Mouse (Mus musculus) embryo, embryonic 10 days (tissue): ENCODE data around the gene Runx1.
A peak's percentile ranks its signal among the peaks of the same experiment; 100 is the strongest.

Experiments
- DNase-seq: peaks from one replicate; pipeline ENCODE4 v3.0.0-alpha.2; 2015; ENCODE audit warnings: low spot score

Runx1 gene

GRCm38 (mm10) chr16:92794197-92794596 is 31.8 kb downstream of the Runx1 start:
- peak; percentile 18 for DNase-seq

- DNase-seq: no peak
These were observed 32.2 kb downstream of the Runx1 start for GRCm38 (mm10) chr16:92793741-92794140.

- no peak for DNase-seq
These were observed 33.0 kb downstream of the Runx1 start for GRCm38 (mm10) chr16:92792905-92793304.

DNA sequence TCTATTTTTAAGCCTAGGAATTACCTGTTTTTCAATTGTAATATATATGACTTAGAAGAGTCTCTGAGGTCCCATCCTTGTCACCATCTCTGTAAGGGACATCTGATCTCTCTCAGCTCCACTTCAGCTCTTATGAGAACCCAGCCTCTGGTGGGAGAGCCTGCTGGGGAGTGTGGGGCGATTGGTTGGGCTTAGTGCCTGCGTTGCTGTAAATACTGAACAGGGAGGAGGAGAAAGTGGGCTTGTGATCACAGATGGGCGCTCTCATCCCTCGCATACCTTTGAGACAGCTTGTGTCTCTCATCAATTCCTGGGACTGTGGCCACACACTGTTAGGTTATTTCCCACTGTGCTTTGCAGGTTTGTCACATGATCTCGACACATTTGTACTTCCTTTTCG is 35.3 kb downstream of the Runx1 start:
- no peak for DNase-seq

- no peak for DNase-seq
These were observed 36.1 kb downstream of the Runx1 start for GRCm38 (mm10) chr16:92789840-92790239.

GRCm38 (mm10) chr16:92788446-92788845 is 37.5 kb downstream of the Runx1 start:
- peak; percentile 13 for DNase-seq

GRCm38 (mm10) chr16:92786883-92787321 is 39.0 kb downstream of the Runx1 start:
- DNase-seq: no peak

DNA sequence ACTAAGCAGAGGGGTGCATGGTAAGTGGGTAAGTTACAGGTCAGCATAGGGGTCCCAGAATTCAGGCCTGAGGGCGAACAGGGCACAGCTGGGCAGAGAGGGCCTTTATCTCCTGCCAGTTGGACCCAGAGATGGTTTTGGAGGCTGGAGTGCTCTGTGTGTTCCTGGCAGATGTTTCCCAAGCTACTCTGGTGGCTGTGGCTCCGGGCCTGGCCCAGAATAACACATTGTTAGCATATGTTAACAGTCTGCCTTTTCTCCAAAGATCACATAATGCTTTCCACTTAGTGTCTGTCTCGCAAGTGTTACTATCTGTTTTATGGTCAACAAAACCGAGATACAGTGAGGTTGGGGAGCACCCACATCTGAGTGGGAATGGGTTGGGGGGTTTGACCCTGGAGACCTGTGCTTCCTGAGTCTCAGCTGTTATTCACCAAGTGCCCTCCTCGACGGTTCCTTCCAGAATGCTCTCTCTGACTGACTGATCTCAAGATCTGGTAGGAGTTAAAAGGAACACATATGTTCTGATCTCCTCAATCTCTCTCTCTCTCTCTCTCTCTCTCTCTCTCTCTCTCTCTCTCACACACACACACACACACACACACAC is 39.6 kb downstream of the Runx1 start:
- DNase-seq: no peak

DNA sequence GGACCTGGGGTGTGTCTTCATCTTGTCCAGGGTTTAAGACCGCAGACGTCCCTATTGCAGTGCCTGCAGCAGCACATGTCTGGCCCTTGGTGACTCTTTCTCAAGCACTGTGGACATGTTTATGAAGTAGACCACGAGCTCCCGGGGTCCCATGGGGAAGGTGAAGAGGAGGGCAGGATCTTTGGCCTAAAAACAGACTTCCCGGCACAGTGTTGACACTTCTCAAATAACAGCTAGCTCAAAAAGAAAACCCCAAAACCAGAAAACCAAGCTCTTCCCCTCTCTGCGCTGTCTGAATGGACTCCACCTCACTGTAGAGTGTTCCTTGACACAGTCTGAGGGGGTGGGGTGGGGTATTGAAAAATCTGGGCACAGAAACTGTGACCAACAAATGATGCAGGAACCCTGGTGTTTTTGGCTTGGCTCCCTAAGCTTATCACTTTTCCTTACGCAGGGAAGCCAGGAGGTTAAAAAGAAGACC is 42.3 kb downstream of the Runx1 start:
- peak; percentile 27 for DNase-seq

- DNase-seq: no peak
These were observed 43.5 kb downstream of the Runx1 start for GRCm38 (mm10) chr16:92782408-92782807.

DNA sequence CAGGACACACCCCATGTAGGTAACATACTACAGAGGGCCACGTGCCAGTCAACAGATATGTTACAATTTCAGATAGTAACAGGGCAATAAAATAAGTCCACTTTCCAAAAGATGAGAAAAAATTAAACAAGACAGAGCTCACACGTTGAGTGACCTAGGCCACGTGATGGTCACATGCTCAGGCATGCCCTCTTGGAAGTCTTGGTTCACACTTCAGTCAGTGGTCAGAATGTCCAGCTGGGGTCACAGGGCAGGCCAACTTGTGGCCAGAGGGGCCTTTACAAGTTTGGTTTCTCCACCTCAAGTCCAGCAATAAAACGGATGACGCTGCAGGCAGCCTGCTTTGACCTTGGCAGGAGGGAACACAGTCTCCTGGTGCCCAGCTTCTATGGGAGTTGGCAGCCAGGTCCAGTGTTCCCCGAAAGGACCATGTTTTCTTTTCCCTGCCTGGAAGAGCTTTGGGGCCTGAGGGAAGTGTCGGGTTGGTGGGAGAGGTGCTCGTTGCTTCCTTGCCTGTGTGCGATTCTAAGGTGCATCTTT is 46.0 kb downstream of the Runx1 start:
- DNase-seq: no peak

GRCm38 (mm10) chr16:92779175-92779574 is 46.8 kb downstream of the Runx1 start:
- no peak for DNase-seq

DNA sequence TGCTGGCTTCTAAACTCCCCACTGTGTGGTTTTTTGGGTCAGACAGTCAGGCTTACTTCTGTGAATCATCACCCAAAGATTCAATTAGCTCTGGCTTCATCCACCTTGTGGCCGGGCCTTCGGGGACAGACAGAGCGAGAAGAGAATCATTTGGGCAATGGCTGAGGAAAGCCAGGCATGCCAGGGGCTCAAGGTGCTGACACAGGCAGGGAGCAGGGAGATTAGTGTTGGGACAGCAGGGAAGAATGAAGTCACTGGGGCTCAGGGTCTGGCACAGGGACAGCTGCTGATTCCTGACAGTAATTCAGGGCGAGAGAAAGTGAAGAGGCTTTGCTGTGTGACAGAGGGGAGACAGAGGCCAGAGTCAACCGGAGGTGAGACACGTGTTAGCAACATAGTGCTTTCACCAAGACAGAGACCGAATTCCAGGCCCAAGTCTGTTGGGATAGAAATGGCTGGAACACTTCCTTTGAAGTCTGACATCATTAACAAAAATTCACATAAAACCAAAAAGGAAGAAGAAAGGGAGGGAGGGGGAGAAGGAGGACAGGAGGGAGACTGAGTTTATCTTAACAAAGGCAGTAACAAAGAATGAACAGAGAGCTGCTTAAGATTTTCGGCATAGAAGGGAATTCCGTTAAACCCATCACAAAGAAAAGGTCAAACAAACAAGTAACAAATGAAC is 47.7 kb downstream of the Runx1 start:
- peak; percentile 21 for DNase-seq

DNA sequence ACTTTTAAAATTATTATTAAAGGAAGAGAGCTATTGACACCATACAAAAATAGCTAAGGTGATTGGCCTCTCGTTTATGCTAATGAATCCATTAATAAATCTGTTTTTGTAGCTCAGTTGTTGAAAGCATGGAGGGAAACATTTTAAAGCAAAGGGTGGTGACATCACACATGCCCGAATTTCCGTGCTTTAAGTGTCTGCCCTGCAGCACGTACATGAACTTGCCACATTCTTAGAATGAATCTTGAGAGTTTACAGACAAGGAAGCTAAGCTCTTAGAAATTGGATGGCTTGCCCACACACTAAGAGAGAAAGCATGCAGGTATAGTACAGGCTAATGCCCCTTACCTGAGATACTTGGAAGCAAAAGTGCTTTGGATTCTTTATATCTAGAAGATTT is 58.1 kb downstream of the Runx1 start:
- no peak for DNase-seq

DNA sequence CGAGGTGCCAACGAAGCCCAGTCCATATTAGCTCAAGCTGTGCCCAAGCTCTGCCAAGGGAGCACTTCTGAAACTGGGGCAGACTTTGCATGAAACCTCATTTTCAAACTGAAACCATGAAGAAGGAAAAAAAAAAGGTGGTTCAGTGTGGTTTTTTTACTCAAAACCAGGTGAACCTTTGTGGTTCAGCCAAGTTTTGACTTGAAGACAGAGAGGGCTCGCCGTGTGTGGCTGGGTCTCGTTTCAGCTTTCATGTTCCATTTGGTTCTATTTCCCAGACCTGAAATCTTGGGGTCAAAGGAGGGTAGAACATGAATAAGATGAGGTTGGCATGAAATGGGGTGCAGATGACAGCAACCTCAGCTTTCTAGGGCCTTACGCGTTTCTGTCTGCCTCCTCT is 58.5 kb downstream of the Runx1 start:
- no peak for DNase-seq

DNA sequence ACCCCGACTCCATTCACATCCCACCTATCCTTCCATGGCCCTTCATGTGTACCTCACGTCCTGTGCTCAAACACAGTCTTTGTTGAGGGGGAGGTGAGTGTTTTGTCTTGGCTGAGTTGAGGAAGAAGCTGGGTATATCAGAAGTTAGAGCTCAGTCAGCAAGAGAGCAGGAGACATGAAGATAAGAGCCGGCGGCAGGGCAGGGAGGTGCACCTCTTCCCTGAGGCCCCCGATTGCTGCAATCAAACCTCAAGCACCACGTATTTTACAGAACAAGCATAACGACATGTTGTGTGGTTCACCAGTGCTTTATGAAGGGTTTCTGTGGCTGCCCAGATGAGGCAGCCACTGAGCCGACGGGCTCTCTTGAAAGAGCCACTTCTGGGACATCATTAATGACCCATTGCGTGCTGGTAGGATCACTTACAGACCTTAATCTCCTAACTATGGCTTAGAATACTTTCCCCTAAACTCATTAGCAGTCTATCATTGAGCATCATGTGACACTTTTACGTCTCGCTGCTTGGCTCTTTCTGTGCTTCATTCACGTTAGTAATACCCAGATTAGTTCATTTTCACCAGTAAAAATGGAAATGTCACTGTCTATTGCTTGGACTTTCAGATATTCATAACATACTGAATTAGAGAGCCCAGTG is 61.1 kb downstream of the Runx1 start:
- no peak for DNase-seq

DNA sequence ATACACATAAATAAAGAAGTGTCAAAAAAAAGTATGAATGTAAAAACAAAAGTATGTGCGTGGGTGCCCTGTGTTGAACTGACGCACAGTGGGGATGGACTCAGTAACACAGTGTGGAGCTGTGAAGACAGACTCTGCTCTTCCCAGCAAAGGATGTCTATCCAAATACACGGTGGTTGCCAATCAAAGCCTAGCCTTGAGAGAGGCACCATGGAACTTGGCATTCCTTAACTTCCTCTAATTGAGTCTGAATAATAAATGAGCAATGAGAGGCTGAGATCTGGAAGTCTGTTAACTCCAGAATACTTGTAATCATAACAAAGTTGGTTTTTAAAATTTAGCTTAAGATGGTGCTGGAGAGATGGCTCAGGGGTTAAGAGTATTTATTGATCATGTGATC is 62.3 kb downstream of the Runx1 start:
- DNase-seq: no peak

DNA sequence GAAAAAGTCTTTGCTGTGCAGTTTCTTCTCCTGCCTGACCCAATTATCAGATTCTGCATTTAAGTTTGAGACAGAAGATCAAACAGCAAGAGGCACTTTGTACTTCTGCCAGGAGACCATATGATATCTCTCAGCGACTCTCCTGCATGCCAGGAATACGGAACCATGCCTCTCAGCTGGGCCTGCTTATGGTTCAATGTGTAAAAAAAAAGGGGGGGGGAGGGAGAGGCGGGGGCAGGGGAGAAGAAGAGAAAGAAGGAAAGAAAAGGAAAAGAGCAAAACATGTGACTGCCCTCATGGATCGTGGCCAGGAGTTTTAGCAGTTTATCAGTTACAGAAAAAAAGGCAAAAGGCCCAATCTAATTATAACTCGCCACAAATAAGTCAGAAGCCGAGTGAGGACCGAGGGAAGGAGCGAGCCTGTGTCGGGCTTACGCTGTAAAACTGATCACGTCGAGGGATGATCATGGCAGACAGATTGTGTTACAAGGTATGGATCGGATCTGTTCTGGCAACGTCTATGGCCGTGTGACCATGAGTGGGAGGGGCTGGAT is 63.9 kb downstream of the Runx1 start:
- no peak for DNase-seq

DNA sequence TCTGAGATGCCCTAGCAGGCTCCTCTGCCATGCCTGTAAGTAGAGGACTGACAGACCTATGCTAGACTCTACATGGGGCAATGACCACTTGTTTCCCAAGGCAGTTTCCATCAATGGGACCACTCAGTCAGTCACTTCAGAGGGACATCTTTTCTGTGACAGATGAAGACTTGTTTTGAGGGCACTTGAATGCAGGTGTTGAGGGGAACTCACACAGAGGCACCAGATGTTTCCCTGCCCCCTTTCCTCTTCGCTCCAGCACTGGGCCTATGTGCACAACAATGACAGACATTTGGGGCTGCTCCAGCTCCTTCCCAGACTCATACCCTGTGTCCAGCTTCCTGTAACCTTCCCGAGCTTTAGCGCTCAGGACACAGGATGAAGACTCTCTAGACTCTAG is 65.9 kb downstream of the Runx1 start:
- DNase-seq: no peak

- DNase-seq: no peak
These were observed 68.4 kb downstream of the Runx1 start for GRCm38 (mm10) chr16:92757564-92757963.

- DNase-seq: no peak
These were observed 72.0 kb downstream of the Runx1 start for GRCm38 (mm10) chr16:92753944-92754343.

DNA sequence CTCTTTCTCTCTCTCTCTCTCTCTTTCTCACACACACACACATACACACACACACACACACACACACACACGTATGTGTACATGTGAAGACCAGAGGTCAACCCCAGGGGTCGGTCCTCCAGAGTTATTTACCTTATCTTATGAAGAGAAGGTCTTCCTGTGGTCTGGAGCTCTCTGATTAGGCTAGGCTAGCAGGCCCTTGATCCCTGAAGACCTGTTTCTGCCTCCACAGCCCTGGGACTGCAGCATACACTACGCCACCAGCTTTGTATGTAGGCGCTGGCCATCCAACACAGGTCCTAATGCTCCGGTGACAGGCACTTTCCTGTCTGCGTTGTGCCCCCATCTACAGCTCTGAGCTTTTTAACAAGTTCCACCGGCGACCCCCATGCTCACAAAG is 72.8 kb downstream of the Runx1 start:
- no peak for DNase-seq

GRCm38 (mm10) chr16:92748272-92748671 is 77.7 kb downstream of the Runx1 start:
- DNase-seq: no peak
